11 mouse cellular contexts compared by ENCODE assay signal in the genomic region with DNA sequence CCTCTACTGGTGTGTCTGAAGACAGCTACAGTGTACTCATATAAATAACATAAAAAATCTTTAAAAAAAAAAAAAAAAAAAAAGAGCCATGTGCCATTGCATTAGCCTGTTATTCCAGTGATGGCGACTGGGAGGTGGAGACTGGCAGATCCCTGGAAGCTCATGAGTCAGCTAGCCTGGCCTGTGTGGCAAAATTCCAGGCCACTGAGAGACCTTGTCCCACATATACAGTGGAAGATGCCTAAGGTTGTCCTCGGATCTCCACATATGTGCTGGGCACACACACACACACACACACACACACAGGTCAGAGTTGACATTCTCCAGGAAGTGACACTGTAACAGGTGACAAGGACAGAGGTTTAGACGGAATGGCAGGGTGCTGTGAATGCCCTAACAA.
"Had no signal": no experiment of that assay in that cellular context is flagged by ENCODE, and none has a peak within 500 bp of the region (broad histone marks: within the 10 kb centered on the region; RNA-seq: fewer than 3 reads in every experiment).

No protein-coding gene starts in this region.

- H3K9ac ChIP-seq: limb, embryonic 13.5 days; liver, embryonic 14.5 days; midbrain, embryonic 13.5 days; stomach, embryonic 15.5 days had no signal

- H3K9me3 ChIP-seq: limb, embryonic 13.5 days; stomach, embryonic 15.5 days had no signal

- H3K36me3 ChIP-seq: limb, embryonic 13.5 days; midbrain, embryonic 13.5 days; stomach, embryonic 15.5 days had no signal

- H3K4me2 ChIP-seq: limb, embryonic 13.5 days; midbrain, embryonic 13.5 days; stomach, embryonic 15.5 days had no signal

- ATAC-seq: midbrain, embryonic 13.5 days had no signal

- H3K4me1 ChIP-seq: limb, embryonic 13.5 days; midbrain, embryonic 13.5 days; stomach, embryonic 15.5 days had no signal

- H3K27me3 ChIP-seq: midbrain, embryonic 13.5 days; stomach, embryonic 15.5 days had no signal

- DNase-seq: kidney, adult 9 months; kidney, postnatal 36 days; left cerebral cortex, postnatal 4 days; lung, adult 18-20 months; right cerebral cortex, postnatal 4 days; thymus, postnatal 4 days had no signal

- H3K27ac ChIP-seq: kidney, postnatal 0 days; limb, embryonic 13.5 days; liver, embryonic 14.5 days; midbrain, embryonic 13.5 days; stomach, embryonic 15.5 days had no signal

- H3K4me3 ChIP-seq: limb, embryonic 13.5 days; midbrain, embryonic 13.5 days; stomach, embryonic 15.5 days had no signal
